Mouse (Mus musculus) embryonic facial prominence, embryonic 10.5 days (tissue): ENCODE data around the gene Taok1. TPM values are rescaled to one million over a fixed set of nuclear protein-coding genes. Genes with fewer than 3 reads are reported as not detected.

Experiments
- DNase-seq: peaks from one replicate; pipeline ENCODE4 v3.0.0-alpha.2; 2017; ENCODE audit warnings: low spot score
- H3K27ac ChIP-seq: fragments of 300-500 bp; sonication (generic); replicated peaks from 2 replicates; pipeline ENCODE4 v1.5.1; 2016; ENCODE audit warnings: mild to moderate bottlenecking
- H3K27me3 ChIP-seq: fragments of 300-500 bp; sonication (generic); replicated peaks from 2 replicates; pipeline ENCODE4 v1.6.1; 2016; ENCODE audit warnings: low read depth, mild to moderate bottlenecking; ENCODE audit not compliant: poor library complexity, severe bottlenecking
- H3K36me3 ChIP-seq: fragments of 300-500 bp; sonication (generic); replicated peaks from 2 replicates; pipeline ENCODE4 v1.6.1; 2016; ENCODE audit warnings: mild to moderate bottlenecking, moderate library complexity
- H3K4me1 ChIP-seq: fragments of 300-500 bp; sonication (generic); 2 replicates; pipeline ENCODE4 v1.6.1; 2016
- H3K4me3 ChIP-seq: fragments of 300-500 bp; sonication (generic); 2 replicates; pipeline ENCODE4 v1.5.1; 2016; ENCODE audit warnings: mild to moderate bottlenecking, moderate library complexity
- H3K9me3 ChIP-seq: fragments of 300-500 bp; sonication (generic); 2 replicates; pipeline ENCODE4 v1.6.1; 2016; ENCODE audit warnings: mild to moderate bottlenecking
- WGBS: fragments of 180-500 bp; shearing (Covaris S2); methylation state at CpG from one replicate; pipeline ENCODE4 v1.1.7; 2016; 5-methylcytosine and 5-hydroxymethylcytosine counted together
- polyA plus RNA-seq: library from polyadenylated mRNA; unstranded; fragments of >200 nt; fragmentation: Nextera tagmentation; extraction: Ambion mirVana; gene quantifications from 2 replicates; pipeline ENCODE4 v1.2.1, GENCODE M21; 2016

Gene Taok1
- polyA plus RNA-seq, 1 experiment from 2014 or later: 13.5 TPM

GRCm38 (mm10) chr11:77513811-77514170 lies 93.8 kb downstream of the Taok1 start:
- DNase-seq: no peak
- Histone ChIP-seq H3K36me3 (peaks cover 19% of the 10 kb centered on the region), H3K4me3 (peak overlapping the region; percentile 69), H3K9me3 (no peaks in the 10 kb centered on the region), H3K4me1 (peaks cover 65% of the 10 kb centered on the region), H3K27me3 (peaks cover 41% of the 10 kb centered on the region), H3K27ac (peak overlapping the region; percentile 57; the same call in 1 of the 2 replicates)
- 3% methylated on average over 10 of the region's 10 CpGs for WGBS

- Histone ChIP-seq H3K36me3 (peaks cover 24% of the 10 kb centered on the region), H3K27me3 (peaks cover 35% of the 10 kb centered on the region), H3K4me3 (peak overlapping the region; percentile 69), H3K4me1 (peaks cover 67% of the 10 kb centered on the region), H3K27ac (peak overlapping the region; percentile 87), H3K9me3 (no peaks in the 10 kb centered on the region)
- WGBS: under 1% methylated on average over 84 of the region's 84 CpGs
- peak; percentile 97 for DNase-seq
Measured at GRCm38 (mm10) chr11:77512891-77513810, 94.5 kb downstream of the Taok1 start.

GRCm38 (mm10) chr11:77511336-77511735 lies 96.3 kb downstream of the Taok1 start:
- peaks cover 39% of the 10 kb centered on the region for H3K36me3 ChIP-seq
- H3K9me3 ChIP-seq: no peaks in the 10 kb centered on the region
- peaks cover 60% of the 10 kb centered on the region for H3K4me1 ChIP-seq
- WGBS: 78% methylated on average over 5 of the region's 5 CpGs
- peaks cover 26% of the 10 kb centered on the region for H3K27me3 ChIP-seq
- no peak overlapping the region for H3K4me3 ChIP-seq
- DNase-seq: no peak
- H3K27ac ChIP-seq: no peak overlapping the region

GRCm38 (mm10) chr11:77508068-77509021 lies 99.3 kb downstream of the Taok1 start:
- H3K36me3 ChIP-seq: peaks cover 69% of the 10 kb centered on the region

GRCm38 (mm10) chr11:77507426-77507825 lies 100.2 kb downstream of the Taok1 start:
- WGBS: 74% methylated on average over 4 of the region's 4 CpGs
- peaks cover 30% of the 10 kb centered on the region for H3K4me1 ChIP-seq
- H3K27me3 ChIP-seq: no peaks in the 10 kb centered on the region
- peaks cover 78% of the 10 kb centered on the region for H3K36me3 ChIP-seq
- peak; percentile 13 for DNase-seq
- H3K4me3 ChIP-seq: no peak overlapping the region
- no peaks in the 10 kb centered on the region for H3K9me3 ChIP-seq
- H3K27ac ChIP-seq: no peak overlapping the region

More at GRCm38 (mm10) chr11:77508068-77509021, 99.3 kb downstream of the Taok1 start:
- Histone ChIP-seq H3K9me3 (no peaks in the 10 kb centered on the region), H3K27ac (peak overlapping the region; percentile 73), H3K4me1 (peaks cover 33% of the 10 kb centered on the region), H3K4me3 (peak overlapping the region; percentile 52), H3K27me3 (no peaks in the 10 kb centered on the region)
- DNase-seq: peak; percentile 90
- WGBS: 19% methylated on average over 49 of the region's 49 CpGs

GRCm38 (mm10) chr11:77506941-77507340 lies 100.7 kb downstream of the Taok1 start:
- no peak for DNase-seq
- peaks cover 26% of the 10 kb centered on the region for H3K4me1 ChIP-seq
- no peaks in the 10 kb centered on the region for H3K27me3 ChIP-seq
- no peak overlapping the region; the same call in 1 of the 2 replicates for H3K27ac ChIP-seq
- peaks cover 83% of the 10 kb centered on the region for H3K36me3 ChIP-seq
- H3K4me3 ChIP-seq: no peak overlapping the region
- H3K9me3 ChIP-seq: no peaks in the 10 kb centered on the region
- 88% methylated on average over 6 of the region's 6 CpGs for whole genome bisulfite sequencing

GRCm38 (mm10) chr11:77506273-77506672 lies 101.3 kb downstream of the Taok1 start:
- DNase-seq: no peak
- no peak overlapping the region; the same call in 1 of the 2 replicates for H3K27ac ChIP-seq
- H3K36me3 ChIP-seq: peaks cover 89% of the 10 kb centered on the region
- no peak overlapping the region for H3K4me3 ChIP-seq
- H3K27me3 ChIP-seq: no peaks in the 10 kb centered on the region
- H3K9me3 ChIP-seq: no peaks in the 10 kb centered on the region
- 88% methylated on average over 14 of the region's 14 CpGs for WGBS
- peaks cover 24% of the 10 kb centered on the region for H3K4me1 ChIP-seq

- Histone ChIP-seq H3K36me3 (peaks cover 94% of the 10 kb centered on the region), H3K27ac (no peak overlapping the region), H3K4me1 (peaks cover 32% of the 10 kb centered on the region), H3K9me3 (no peaks in the 10 kb centered on the region), H3K4me3 (no peak overlapping the region), H3K27me3 (no peaks in the 10 kb centered on the region)
- no peak for DNase-seq
- WGBS: 91% methylated on average over 22 of the region's 22 CpGs
Measured at GRCm38 (mm10) chr11:77505291-77505980, 102.2 kb downstream of the Taok1 start.

GRCm38 (mm10) chr11:77504377-77504776 lies 103.2 kb downstream of the Taok1 start:
- H3K9me3 ChIP-seq: no peaks in the 10 kb centered on the region
- H3K27ac ChIP-seq: no peak overlapping the region
- no peak overlapping the region for H3K4me3 ChIP-seq
- peaks cover 39% of the 10 kb centered on the region for H3K4me1 ChIP-seq
- DNase-seq: no peak
- H3K36me3 ChIP-seq: peaks cover 94% of the 10 kb centered on the region
- H3K27me3 ChIP-seq: no peaks in the 10 kb centered on the region
- WGBS: 94% methylated on average over 19 of the region's 19 CpGs

- DNase-seq: no peak
- Histone ChIP-seq H3K4me3 (no peak overlapping the region; the same call in 1 of the 2 replicates), H3K36me3 (peaks cover 95% of the 10 kb centered on the region), H3K4me1 (peaks cover 41% of the 10 kb centered on the region), H3K9me3 (no peaks in the 10 kb centered on the region), H3K27me3 (no peaks in the 10 kb centered on the region), H3K27ac (no peak overlapping the region; the same call in 1 of the 2 replicates)
- 70% methylated on average over 3 of the region's 3 CpGs for WGBS
Measured at GRCm38 (mm10) chr11:77503511-77503910, 104.1 kb downstream of the Taok1 start.

- 90% methylated on average over 6 of the region's 6 CpGs for WGBS
- H3K36me3 ChIP-seq: peaks cover 93% of the 10 kb centered on the region
Measured at GRCm38 (mm10) chr11:77502481-77502880, 105.1 kb downstream of the Taok1 start.

GRCm38 (mm10) chr11:77501971-77502370 lies 105.6 kb downstream of the Taok1 start:
- no peak for DNase-seq
- Histone ChIP-seq H3K4me1 (peaks cover 43% of the 10 kb centered on the region), H3K4me3 (no peak overlapping the region), H3K36me3 (peaks cover 92% of the 10 kb centered on the region), H3K9me3 (no peaks in the 10 kb centered on the region), H3K27ac (no peak overlapping the region), H3K27me3 (no peaks in the 10 kb centered on the region)
- WGBS: 90% methylated on average over 4 of the region's 4 CpGs

More at GRCm38 (mm10) chr11:77502481-77502880, 105.1 kb downstream of the Taok1 start:
- no peak overlapping the region for H3K27ac ChIP-seq
- no peaks in the 10 kb centered on the region for H3K27me3 ChIP-seq
- no peak overlapping the region for H3K4me3 ChIP-seq
- no peaks in the 10 kb centered on the region for H3K9me3 ChIP-seq
- peaks cover 41% of the 10 kb centered on the region for H3K4me1 ChIP-seq
- DNase-seq: no peak
